Mouse (Mus musculus) C2C12 (cell line): ENCODE measurements around the gene Hoxd3.

ENCODE experiments used
- CEBPB ChIP-seq: IDR thresholded peaks from one replicate; pipeline ENCODE4 v1.6.1; 2011; ENCODE audit warnings: low read depth, mild to moderate bottlenecking, control low read depth, moderate library complexity
- CTCF ChIP-seq: IDR thresholded peaks from one replicate; pipeline ENCODE4 v1.5.1; 2011; ENCODE audit not compliant: control insufficient read depth, insufficient read depth, insufficient read length
- FOSL1 ChIP-seq: IDR thresholded peaks from one replicate; pipeline ENCODE4 v1.8.0; 2011; ENCODE audit warnings: mild to moderate bottlenecking, low read length; ENCODE audit not compliant: poor library complexity, insufficient read depth, severe bottlenecking
- MAX ChIP-seq: IDR thresholded peaks from one replicate; pipeline ENCODE4 v1.6.1; 2011; ENCODE audit warnings: mild to moderate bottlenecking, control low read depth
- MYOD1 ChIP-seq: IDR thresholded peaks from one replicate; pipeline ENCODE4 v1.6.1; 2011; ENCODE audit warnings: low read depth; ENCODE audit not compliant: control insufficient read depth, insufficient read length
- MYOG ChIP-seq: IDR thresholded peaks from one replicate; pipeline ENCODE4 v1.6.1; 2011; ENCODE audit not compliant: control insufficient read depth, insufficient read length; ENCODE audit errors: extremely low read depth
- USF1 ChIP-seq: IDR thresholded peaks from one replicate; pipeline ENCODE4 v1.6.1; 2011; ENCODE audit warnings: low read depth, mild to moderate bottlenecking, control low read depth, moderate library complexity

DNA sequence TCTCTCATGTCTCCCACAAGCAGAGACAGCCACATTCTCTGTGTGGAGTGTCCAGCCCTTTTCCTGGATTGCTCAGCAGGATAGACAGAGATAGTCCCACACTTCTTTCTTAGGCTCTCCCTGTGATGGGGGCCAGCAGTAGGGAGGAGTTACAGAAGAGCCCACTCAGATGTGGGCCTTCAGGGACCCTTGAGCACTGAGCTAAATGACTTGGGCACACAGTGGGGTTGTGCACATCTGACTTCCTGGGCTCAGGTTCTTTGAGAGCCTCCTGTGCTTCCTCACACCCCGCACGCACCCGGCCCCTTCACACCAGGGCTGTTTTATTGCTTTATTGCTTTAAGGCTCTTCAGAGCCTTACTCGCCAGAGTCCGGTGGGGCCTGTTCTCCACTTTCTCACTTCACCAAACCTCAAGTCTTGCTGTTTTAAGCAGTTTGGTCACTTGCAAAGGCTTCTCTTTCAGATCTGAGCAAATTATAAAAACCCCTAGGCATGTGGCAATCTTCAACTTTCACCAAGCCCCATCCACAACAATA is 9.3 kb downstream of the Hoxd3 start:
- TF ChIP-seq MAX (no peak), CTCF (no peak), CEBPB (no peak), USF1 (no peak), FOSL1 (no peak), MYOG (no peak), MYOD1 (no peak)
